Mouse (Mus musculus) central nervous system, embryonic 18 days (tissue): ENCODE measurements around the gene Dnajc5. TPM values are rescaled to one million over a fixed set of nuclear protein-coding genes. Genes with fewer than 3 reads are reported as not detected.

Experiments
- polyA plus RNA-seq: library from polyadenylated mRNA; depleted of rRNA; stranded (reverse); fragments of >200 nt; gene quantifications from 2 replicates; pipeline ENCODE4 v1.2.3, GENCODE M21; 2012; rRNA removed

Gene Dnajc5
- 183 and 196 TPM in 2 replicates for polyA plus RNA-seq

DNA sequence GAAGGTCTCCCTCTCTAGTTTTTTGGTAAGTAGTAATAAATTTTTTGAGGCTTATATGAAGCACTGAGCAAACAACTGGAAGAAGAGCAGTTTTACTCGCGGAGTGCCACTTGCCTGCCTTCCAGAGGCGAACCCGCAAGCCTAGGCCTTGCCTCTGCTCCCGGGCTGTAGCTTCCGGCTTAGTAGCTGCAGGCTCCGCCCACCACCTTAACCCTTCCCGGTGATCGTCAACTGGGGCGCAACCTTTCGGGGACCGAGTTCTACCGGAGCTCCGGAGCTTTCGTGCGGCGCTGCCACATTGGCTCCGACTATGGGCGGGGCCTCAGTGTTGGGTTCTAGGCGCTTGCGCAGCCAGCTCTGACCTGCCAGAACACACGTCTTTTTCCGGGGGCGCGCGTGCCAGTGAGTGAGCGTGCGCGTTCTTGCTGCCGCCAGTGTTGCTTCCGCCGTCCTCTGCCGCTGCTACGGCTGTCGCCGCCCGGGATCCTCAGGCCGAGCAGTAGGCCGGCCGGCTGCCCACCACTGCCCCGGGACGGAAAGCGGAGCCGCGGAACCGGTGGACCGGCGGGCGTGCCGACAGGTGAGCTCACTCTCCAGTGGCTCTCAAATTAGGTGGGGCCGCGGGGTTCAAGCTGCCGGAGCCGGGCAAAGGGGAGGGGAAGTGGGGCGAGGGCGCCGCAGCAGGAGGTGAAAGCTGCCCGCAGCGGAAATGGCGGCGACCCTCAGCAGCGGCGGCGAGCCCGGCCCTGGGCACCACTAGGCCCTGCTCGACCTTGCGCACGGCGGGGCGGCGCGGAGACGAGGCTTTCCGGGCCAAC lies at the start of gene Dnajc5:
Gene Dnajc5, plus strand, starts transcription at position 368 of the 818 bp plus-strand sequence.

DNA sequence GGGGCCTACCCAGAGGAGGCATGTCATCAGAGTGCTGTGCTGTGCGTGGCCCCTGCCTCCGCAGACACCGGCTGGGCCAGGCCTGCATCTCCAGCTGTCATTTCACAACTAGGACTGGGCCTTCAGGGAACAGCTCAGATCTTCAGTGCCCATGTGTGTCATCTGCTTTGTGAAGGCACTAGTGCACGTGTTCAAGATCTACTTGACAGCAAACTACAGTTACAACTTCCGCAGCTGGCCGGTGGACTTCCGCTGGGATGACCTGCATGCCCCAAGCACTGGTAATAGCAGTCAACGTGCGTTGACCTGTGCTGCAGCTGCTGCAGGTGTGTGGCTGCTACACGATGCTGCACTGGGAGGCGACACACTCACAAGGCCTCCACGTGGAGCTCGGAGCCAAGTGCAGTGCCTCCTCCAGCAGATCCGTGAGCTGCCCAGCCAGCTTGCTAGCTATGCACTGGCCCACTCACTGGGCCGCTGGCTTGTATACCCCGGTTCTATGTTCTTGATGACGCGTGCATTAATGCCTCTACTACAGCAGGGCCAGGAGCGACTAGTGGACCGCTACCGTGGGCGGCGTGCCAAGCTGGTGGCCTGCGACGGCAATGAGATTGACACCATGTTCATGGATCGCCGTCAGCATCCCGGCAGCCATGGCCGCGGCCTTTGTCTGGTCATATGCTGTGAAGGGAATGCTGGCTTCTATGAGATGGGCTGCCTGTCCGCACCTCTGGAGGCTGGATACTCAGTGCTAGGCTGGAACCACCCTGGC lies 26.9 kb upstream of the Dnajc5 start, which contains the start of gene Abhd16b:
Gene Abhd16b, plus strand, starts transcription at position 51 of the 772 bp plus-strand sequence.

DNA sequence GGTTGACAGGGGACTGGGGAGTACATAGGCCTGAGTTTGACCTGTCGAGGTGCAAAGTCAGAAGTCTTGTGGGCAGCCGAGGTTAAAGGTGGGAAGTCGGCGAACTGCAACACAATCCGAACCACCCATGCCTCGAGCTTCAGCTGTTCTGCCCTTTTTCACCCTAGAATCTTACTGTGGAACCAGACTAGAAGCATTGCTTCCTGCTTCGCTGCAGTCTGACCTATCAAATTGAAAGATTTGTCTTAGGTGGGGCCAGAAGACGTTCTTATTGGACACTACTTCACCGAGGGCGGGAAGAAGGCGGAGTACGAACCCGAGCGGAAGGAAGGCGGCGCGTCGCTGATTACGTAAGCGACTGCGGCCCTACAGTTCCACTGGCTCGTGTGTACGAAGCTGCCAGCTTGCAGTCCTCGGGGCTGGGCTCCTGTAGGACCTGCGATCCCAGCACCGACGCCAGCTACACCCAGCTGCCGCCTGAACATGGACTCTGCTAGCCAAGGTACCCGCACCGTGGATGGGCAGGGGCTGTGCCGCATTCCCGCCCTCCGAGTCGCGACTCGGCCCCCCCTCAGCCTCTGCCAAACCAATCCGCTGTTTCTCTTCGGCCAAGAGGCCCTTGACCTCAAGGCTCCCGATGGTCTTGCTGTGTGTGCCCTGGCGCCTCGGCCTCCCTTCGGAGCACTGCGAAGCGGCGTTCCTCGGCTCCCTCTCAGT lies 23.3 kb upstream of the Dnajc5 start, which contains the start of gene Tpd52l2:
Gene Tpd52l2, plus strand, starts transcription at position 312 of the 717 bp plus-strand sequence.

GRCm38 (mm10) chr2:181584411-181584942 lies 64.2 kb downstream of the Dnajc5 start, which contains the start of gene Uckl1:
TSS of gene Uckl1 (minus strand) at chr2:181584892.

GRCm38 (mm10) chr2:181591528-181592085 lies 71.3 kb downstream of the Dnajc5 start, which contains the start of gene Prpf6:
TSS of gene Prpf6 (plus strand) at chr2:181591868.

GRCm38 (mm10) chr2:181592231-181593041 lies 72.2 kb downstream of the Dnajc5 start, which contains the start of gene Zfp512b:
TSS of gene Zfp512b (minus strand) at chr2:181592803.

DNA sequence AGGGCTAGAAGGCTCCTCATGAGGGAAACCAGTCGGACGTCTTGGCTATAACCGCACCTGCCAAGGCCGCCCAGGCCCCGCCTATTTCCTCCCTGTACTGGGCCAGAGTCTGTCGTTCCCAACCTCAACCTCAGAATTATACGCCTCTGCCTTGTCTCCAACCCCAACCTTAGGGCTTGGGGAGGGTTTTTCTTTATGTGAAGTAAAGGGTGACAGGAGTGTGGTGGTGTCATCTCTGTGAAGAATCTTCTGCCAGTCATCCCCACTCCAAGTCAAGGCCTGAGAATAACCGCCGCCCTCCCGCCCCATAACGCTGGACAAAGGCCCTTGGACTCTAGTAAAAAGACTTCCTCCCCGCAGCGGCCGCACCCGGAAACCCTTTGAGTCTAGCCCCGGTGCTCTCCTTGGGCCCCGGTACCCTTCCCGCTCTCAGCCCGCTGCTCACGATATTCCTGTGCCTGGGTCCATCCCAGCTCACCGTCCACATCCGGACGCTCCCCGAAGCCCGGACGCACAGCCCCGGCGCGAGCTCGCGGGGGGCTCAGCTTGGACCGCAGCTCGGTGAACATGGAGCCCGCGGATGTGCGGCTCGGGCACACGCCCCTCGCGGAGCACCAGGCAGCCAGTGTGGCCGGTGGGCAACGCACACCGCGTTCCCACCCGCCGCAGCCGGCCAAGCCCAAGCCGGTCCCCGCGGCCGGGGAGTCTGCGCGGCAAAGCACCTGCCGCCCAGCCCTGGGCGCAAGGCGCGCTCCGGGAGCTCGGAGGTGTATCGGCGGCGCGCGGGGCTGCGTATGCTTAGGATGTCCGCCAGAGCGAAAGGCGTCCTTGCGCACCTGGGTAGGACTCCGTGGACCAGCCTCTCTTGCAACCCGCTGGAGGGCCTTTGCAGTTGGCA lies 78.4 kb downstream of the Dnajc5 start, which contains the start of gene Samd10:
Gene Samd10, minus strand, starts transcription at position 759 of the 898 bp plus-strand sequence.

Other genes with a start within 250 kb of the Dnajc5 start
- 27.2 and 29.7 TPM in 2 replicates for gene Gmeb2, start 232.4 kb upstream of the Dnajc5 start, polyA plus RNA-seq
- gene Stmn3, start 206.0 kb upstream of the Dnajc5 start, polyA plus RNA-seq, result 1,007 and 1,209 TPM in 2 replicates
- gene Rtel1, start 200.7 kb upstream of the Dnajc5 start, polyA plus RNA-seq, result 99.7 and 111 TPM in 2 replicates
- 130 and 133 TPM in 2 replicates for gene Zgpat, start 155.6 kb upstream of the Dnajc5 start, polyA plus RNA-seq
- gene Arfrp1, start 155.1 kb upstream of the Dnajc5 start, polyA plus RNA-seq, result 104 and 107 TPM in 2 replicates
- 115 and 119 TPM in 2 replicates for gene Lime1, start 140.4 kb upstream of the Dnajc5 start, polyA plus RNA-seq
- 10.0 and 11.4 TPM in 2 replicates for gene Zbtb46, start 61.1 kb upstream of the Dnajc5 start, polyA plus RNA-seq
- gene Abhd16b, start 27.3 kb upstream of the Dnajc5 start, polyA plus RNA-seq, result not detected in 2 replicates
- gene Tpd52l2, start 23.3 kb upstream of the Dnajc5 start, polyA plus RNA-seq, result 108 and 119 TPM in 2 replicates
- gene Uckl1, start 64.4 kb downstream of the Dnajc5 start, polyA plus RNA-seq, result 149 and 150 TPM in 2 replicates
- gene Prpf6, start 71.4 kb downstream of the Dnajc5 start, polyA plus RNA-seq, result 34.2 and 36.7 TPM in 2 replicates
- gene Zfp512b, start 72.3 kb downstream of the Dnajc5 start, polyA plus RNA-seq, result 109 and 115 TPM in 2 replicates
- gene Samd10, start 78.7 kb downstream of the Dnajc5 start, polyA plus RNA-seq, result 116 and 121 TPM in 2 replicates
- gene Gm29797, start 136.5 kb downstream of the Dnajc5 start, polyA plus RNA-seq, result 0.31 TPM in 1 of 2 replicates, not detected in the other
- 17.6 and 18.4 TPM in 2 replicates for gene Sox18, start 151.2 kb downstream of the Dnajc5 start, polyA plus RNA-seq
- gene Tcea2, start 159.8 kb downstream of the Dnajc5 start, polyA plus RNA-seq, result 94.0 and 96.3 TPM in 2 replicates
- 103 and 106 TPM in 2 replicates for gene Rgs19, start 173.5 kb downstream of the Dnajc5 start, polyA plus RNA-seq
- not detected in 2 replicates for gene Lkaaear1, start 178.0 kb downstream of the Dnajc5 start, polyA plus RNA-seq
- 82.6 and 85.7 TPM in 2 replicates for gene Oprl1, start 194.5 kb downstream of the Dnajc5 start, polyA plus RNA-seq
- gene Myt1, start 242.8 kb downstream of the Dnajc5 start, polyA plus RNA-seq, result 34.6 and 34.7 TPM in 2 replicates